Mouse (Mus musculus) liver, embryonic 14.5 days (tissue): Measurements from ENCODE around the gene Fzd4. TPM values are rescaled to one million over a fixed set of nuclear protein-coding genes. Genes with fewer than 3 reads are reported as not detected.

Source experiments
- ATAC-seq: fragments of 200-750 bp; cut with Nextera tagmentation; 2 replicates; pipeline ENCODE4 v1.8.0; 2017; ENCODE audit warnings: moderate number of reproducible peaks, mild to moderate bottlenecking, moderate library complexity; ENCODE audit not compliant: insufficient read depth
- DNase-seq, 3 experiments: peaks; one replicate each; pipeline ENCODE4 v3.0.0-alpha.2; 2012 to 2013; ENCODE audit warnings: low read depth in 3 of 3, low spot score in 3 of 3
- H3K27ac ChIP-seq: fragments of 300-500 bp; sonication (generic); 2 replicates; pipeline ENCODE4 v1.5.1; 2014; ENCODE audit warnings: moderate library complexity, mild to moderate bottlenecking, control low read depth, inconsistent platforms
- H3K27me3 ChIP-seq: fragments of 300-500 bp; sonication (generic); 2 replicates; pipeline ENCODE4 v1.6.1; 2014; ENCODE audit warnings: mild to moderate bottlenecking, low read length, moderate library complexity; ENCODE audit not compliant: control insufficient read depth, insufficient read depth
- H3K36me3 ChIP-seq: fragments of 300-500 bp; sonication (generic); replicated peaks from 2 replicates; pipeline ENCODE4 v1.6.1; 2014; ENCODE audit warnings: low read depth; ENCODE audit not compliant: control insufficient read depth, insufficient read depth
- H3K4me1 ChIP-seq, 2 experiments: fragments of 200-500 bp in 1 of 2; fragments of 300-500 bp in 1 of 2; sonication (generic) in 1 of 2; replicated peaks; 2 replicates each; pipeline ENCODE4 v1.6.1; 2012 to 2014; ENCODE audit warnings: antibody characterized with exemption in 1 of 2, inconsistent platforms in 1 of 2, low read length in 1 of 2; ENCODE audit not compliant: control insufficient read depth in 2 of 2, insufficient read depth in 2 of 2
- H3K4me2 ChIP-seq: fragments of 300-500 bp; sonication (generic); 2 replicates; pipeline ENCODE4 v1.6.1; 2014; ENCODE audit warnings: low read depth, mild to moderate bottlenecking, control low read depth, moderate library complexity
- H3K4me3 ChIP-seq, 2 experiments: fragments of 200-500 bp in 1 of 2; fragments of 300-500 bp in 1 of 2; sonication (generic) in 1 of 2; 2 replicates each; pipeline ENCODE4 v1.5.1; 2012 to 2014; ENCODE audit warnings: low read depth in 2 of 2, low read length in 2 of 2, mild to moderate bottlenecking in 2 of 2, control low read depth in 1 of 2, inconsistent platforms in 1 of 2, moderate library complexity in 1 of 2; ENCODE audit not compliant: insufficient read depth in 1 of 2
- H3K9ac ChIP-seq: fragments of 300-500 bp; sonication (generic); replicated peaks from 2 replicates; pipeline ENCODE4 v1.6.1; 2014; ENCODE audit warnings: mild to moderate bottlenecking, control low read depth, moderate library complexity
- H3K9me3 ChIP-seq: fragments of 300-500 bp; sonication (generic); 2 replicates; pipeline ENCODE4 v1.6.1; 2016; ENCODE audit warnings: low read length, mixed read lengths; ENCODE audit not compliant: control insufficient read depth
- CTCF ChIP-seq: IDR thresholded peaks from 2 replicates; pipeline ENCODE4 v1.5.1; 2016; ENCODE audit warnings: antibody characterized with exemption, low read depth, control low read depth
- EP300 ChIP-seq: IDR thresholded peaks from 2 replicates; pipeline ENCODE4 v1.6.1; 2016; ENCODE audit warnings: antibody characterized with exemption, low read depth
- WGBS: fragments of 180-500 bp; shearing (Covaris S2); extraction: QIAGEN DNeasy Blood & Tissue Kit; methylation state at CpG from one replicate; pipeline ENCODE4 v1.1.7; 2014; ENCODE audit not compliant: insufficient replicate concordance; 5-methylcytosine and 5-hydroxymethylcytosine counted together
- polyA plus RNA-seq, 2 experiments: library from polyadenylated mRNA; depleted of rRNA in 1 of 2; stranded (reverse) in 1 of 2; unstranded in 1 of 2; fragments of >200 nt; fragmentation: Nextera tagmentation in 1 of 2; extraction: Ambion mirVana in 1 of 2; gene quantifications; 2 replicates each; pipeline versions ENCODE4 v1.2.1 to v1.2.3; 2012 to 2014

Fzd4 gene
- polyA plus RNA-seq, 2 experiments = 2.0 TPM

- Histone ChIP-seq H3K4me3 (no peak overlapping the region), H3K4me2 (no peak overlapping the region)
These were observed 52.4 kb downstream of the Fzd4 start for GRCm38 (mm10) chr7:89456380-89457076.

DNA sequence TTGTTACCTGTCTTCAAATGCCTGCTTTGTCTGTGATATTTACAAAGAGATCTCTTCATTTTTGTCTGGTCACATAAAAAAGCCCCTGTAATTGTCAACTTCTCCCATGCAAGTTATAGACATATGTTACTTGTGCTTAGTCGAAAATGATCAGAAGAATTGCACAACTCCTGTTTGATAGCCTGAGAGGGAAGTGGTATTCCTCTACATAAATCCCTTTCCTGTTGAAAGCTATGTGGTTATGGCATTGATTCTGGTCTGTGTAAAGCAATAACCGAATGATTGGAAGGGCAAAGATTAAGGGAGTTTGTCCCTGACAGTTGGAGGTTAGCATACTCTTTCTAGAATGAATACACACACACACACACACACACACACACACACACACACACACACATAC is 55.5 kb downstream of the Fzd4 start:
- Histone ChIP-seq H3K4me2 (no peak overlapping the region), H3K9me3 (no peaks in the 10 kb centered on the region), H3K27ac (no peak overlapping the region), H3K9ac (no peak overlapping the region), H3K27me3 (no peaks in the 10 kb centered on the region), H3K36me3 (no peaks in the 10 kb centered on the region), H3K4me1 (peaks cover 0 to 2% of the 10 kb centered on the region in 2 experiments; a peak in 1 of 4 replicates), H3K4me3 (no peak overlapping the region)
- DNase-seq (no peak), ATAC-seq (no peak)
- TF ChIP-seq CTCF (no peak), EP300 (no peak)
- WGBS = 24% methylated on average over 2 of the region's 2 CpGs

More at GRCm38 (mm10) chr7:89456380-89457076, 52.4 kb downstream of the Fzd4 start:
- TF ChIP-seq EP300 = no peak
- TF ChIP-seq CTCF = no peak
- H3K27me3 ChIP-seq = no peaks in the 10 kb centered on the region
- H3K9me3 ChIP-seq = no peaks in the 10 kb centered on the region
- no peak for ATAC-seq
- H3K36me3 ChIP-seq = no peaks in the 10 kb centered on the region
- DNase-seq = no peak
- no peak overlapping the region for H3K27ac ChIP-seq
- 46% methylated on average over 7 of the region's 7 CpGs for WGBS
- H3K9ac ChIP-seq = no peak overlapping the region
- H3K4me1 ChIP-seq = no peaks in the 10 kb centered on the region

DNA sequence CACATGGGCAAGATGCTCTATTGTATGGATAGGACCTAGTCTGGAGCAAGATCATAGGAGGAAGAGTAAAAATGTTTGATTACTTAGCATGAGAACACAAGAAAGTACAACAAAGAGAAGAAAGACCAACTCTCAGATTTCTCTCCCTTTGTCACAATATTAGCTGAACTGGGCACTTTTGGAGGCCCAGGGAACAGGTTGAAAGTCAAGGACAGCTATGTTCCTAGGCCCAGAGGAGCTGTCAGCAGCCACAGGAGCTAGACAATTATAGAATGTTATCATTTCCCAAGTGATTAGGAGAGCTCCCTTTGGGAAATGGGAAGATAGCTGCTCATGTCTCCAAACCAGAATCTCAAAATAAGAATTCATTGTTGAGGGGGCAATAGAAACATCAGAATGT is 56.8 kb downstream of the Fzd4 start:
- ATAC-seq (no peak), DNase-seq (no peak)
- H3K36me3 ChIP-seq = no peaks in the 10 kb centered on the region
- no peak overlapping the region for H3K4me2 ChIP-seq
- H3K4me1 ChIP-seq = peaks cover 0 to 2% of the 10 kb centered on the region in 2 experiments; a peak in 1 of 4 replicates
- TF ChIP-seq CTCF (no peak), EP300 (no peak)
- H3K9ac ChIP-seq = no peak overlapping the region
- H3K27me3 ChIP-seq = no peaks in the 10 kb centered on the region
- no peak overlapping the region for H3K4me3 ChIP-seq
- no peaks in the 10 kb centered on the region for H3K9me3 ChIP-seq
- H3K27ac ChIP-seq = no peak overlapping the region

GRCm38 (mm10) chr7:89461351-89461750 is 57.2 kb downstream of the Fzd4 start:
- ATAC-seq (no peak), DNase-seq (no peak)
- TF ChIP-seq CTCF (no peak), EP300 (no peak)
- no peak overlapping the region for H3K9ac ChIP-seq
- no peaks in the 10 kb centered on the region for H3K36me3 ChIP-seq
- WGBS = 69% methylated on average over 3 of the region's 3 CpGs
- no peak overlapping the region for H3K27ac ChIP-seq
- H3K4me1 ChIP-seq = peaks cover 0 to 2% of the 10 kb centered on the region in 2 experiments; a peak in 1 of 4 replicates
- no peak overlapping the region for H3K4me3 ChIP-seq
- H3K4me2 ChIP-seq = no peak overlapping the region
- no peaks in the 10 kb centered on the region for H3K9me3 ChIP-seq
- H3K27me3 ChIP-seq = no peaks in the 10 kb centered on the region

Other genes starting within 250 kb of the Fzd4 start
- gene Tmem135, start 133 bp upstream of the Fzd4 start, polyA plus RNA-seq (2012; rRNA removed) = 4.0 and 5.4 TPM in 2 replicates
- 12.7 and 13.6 TPM in 2 replicates for gene Tmem135, start 133 bp upstream of the Fzd4 start, polyA plus RNA-seq (2014; fragmentation: Nextera tagmentation; extraction: Ambion mirVana)
- 1.3 and 2.4 TPM in 2 replicates for gene Prss23, start 122.8 kb downstream of the Fzd4 start, polyA plus RNA-seq (2012; rRNA removed)
- 3.2 and 4.2 TPM in 2 replicates for gene Prss23, start 122.8 kb downstream of the Fzd4 start, polyA plus RNA-seq (2014; fragmentation: Nextera tagmentation; extraction: Ambion mirVana)
- gene Me3, start 228.0 kb downstream of the Fzd4 start, polyA plus RNA-seq (2012; rRNA removed) = 0.03 TPM in 1 of 2 replicates, not detected in the other
- not detected in 2 replicates for gene Me3, start 228.0 kb downstream of the Fzd4 start, polyA plus RNA-seq (2014; fragmentation: Nextera tagmentation; extraction: Ambion mirVana)